In the genomic region with DNA sequence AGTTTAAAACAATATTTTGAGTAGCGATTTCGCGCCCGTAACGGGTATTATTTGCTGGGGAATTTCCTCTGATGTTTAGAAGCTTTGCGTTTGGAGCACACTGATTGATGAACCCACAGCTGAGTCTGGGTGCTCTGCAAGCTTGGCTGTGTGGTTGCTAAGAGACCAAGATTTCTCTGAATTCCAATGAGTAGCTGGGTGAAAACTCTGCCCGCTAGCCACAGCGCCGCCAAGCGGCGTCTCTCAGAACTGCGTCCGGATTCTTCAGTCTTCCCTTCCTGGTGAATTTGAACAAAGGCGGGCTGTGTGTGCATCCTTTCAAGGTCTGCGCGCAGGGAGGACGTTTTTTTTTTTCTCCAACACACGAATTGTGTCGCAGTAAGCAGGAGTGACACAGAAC, we compare ENCODE assay signal across 8 mouse cellular contexts. TPM values are rescaled to one million over a fixed set of nuclear protein-coding genes. Genes with fewer than 3 reads are reported as not detected.
DNase-seq lines count a peak whose midpoint lies in the region; ATAC-seq and TF ChIP-seq lines count a peak whose summit lies in the region.

No protein-coding gene starts in this region.

- TF ChIP-seq EP300 in heart, postnatal 0 days (IDR thresholded peaks at IDR 0.05; ENCODE audit: low read depth): no peak
- TF ChIP-seq EP300 in liver, embryonic 14.5 days (IDR thresholded peaks at IDR 0.05; ENCODE audit: low read depth): no peak

- peak overlapping the region; percentile 62 for H3K4me2 ChIP-seq in forebrain, embryonic 13.5 days
- peak overlapping the region; percentile 49 for H3K4me2 ChIP-seq in heart, postnatal 0 days (ENCODE audit: low read depth, low read length)
- peak overlapping the region; percentile 31 for H3K4me2 ChIP-seq in liver, embryonic 14.5 days (ENCODE audit: low read depth)
- H3K4me2 ChIP-seq in neural tube, embryonic 11.5 days (ENCODE audit: low read depth): peak overlapping the region; percentile 33
- peak overlapping the region; percentile 50 for H3K4me2 ChIP-seq in stomach, embryonic 16.5 days (ENCODE audit: low read depth, low read length)

- under 1% methylated on average over 19 of the region's 19 CpGs for whole genome bisulfite sequencing in forebrain, embryonic 13.5 days
- 4% methylated on average over 19 of the region's 19 CpGs for WGBS in heart, postnatal 0 days
- 6% methylated on average over 19 of the region's 19 CpGs for whole genome bisulfite sequencing in liver, embryonic 14.5 days (ENCODE audit: insufficient replicate concordance)
- WGBS in neural tube, embryonic 11.5 days: 1% methylated on average over 19 of the region's 19 CpGs
- WGBS in stomach, embryonic 16.5 days: under 1% methylated on average over 19 of the region's 19 CpGs

- peak; percentile 94 for ATAC-seq in forebrain, embryonic 13.5 days
- peak; percentile 71 for ATAC-seq in heart, postnatal 0 days (ENCODE audit: insufficient read depth, low read depth)
- peak; percentile 44; the same call in 1 of the 2 replicates for ATAC-seq in liver, embryonic 14.5 days (ENCODE audit: insufficient read depth)
- ATAC-seq in neural tube, embryonic 11.5 days (ENCODE audit: insufficient read depth, low FRiP score, low TSS enrichment): peak; percentile 84
- ATAC-seq in stomach, embryonic 16.5 days (ENCODE audit: insufficient read depth, low FRiP score): peak; percentile 76; the same call in 1 of the 2 replicates

- peak; percentile 69 for DNase-seq in c-Kit-positive CD71-positive TER-119-positive erythroid progenitor cells, embryonic 14.5 days (ENCODE audit: low spot score)
- DNase-seq in heart, postnatal 0 days (ENCODE audit: low spot score): peak; percentile 85
- DNase-seq in kidney, postnatal 36 days: peak; percentile 93 to 99
- peak; percentile 39 to 61 (median 51) for DNase-seq in liver, embryonic 14.5 days (ENCODE audit: low read depth in 3 of 3, low spot score in 3 of 3)
- DNase-seq in neural tube, embryonic 11.5 days (ENCODE audit: low spot score): peak; percentile 99

- peak overlapping the region; percentile 60 for H3K9ac ChIP-seq in forebrain, embryonic 13.5 days
- H3K9ac ChIP-seq in heart, postnatal 0 days (replicated peaks; ENCODE audit: low read depth, low read length): no peak overlapping the region
- H3K9ac ChIP-seq in liver, embryonic 14.5 days (replicated peaks): no peak overlapping the region
- no peak overlapping the region for H3K9ac ChIP-seq in neural tube, embryonic 11.5 days (ENCODE audit: low read length)
- H3K9ac ChIP-seq in stomach, embryonic 16.5 days (ENCODE audit: low read length): no peak overlapping the region

- H3K4me3 ChIP-seq in E14TG2a.4 (replicated peaks; ENCODE audit: low read length): peak overlapping the region; percentile 43
- H3K4me3 ChIP-seq in forebrain, embryonic 13.5 days: peak overlapping the region; percentile 33
- peak overlapping the region; percentile 26 for H3K4me3 ChIP-seq in heart, postnatal 0 days (ENCODE audit: low read depth, low read length)
- no peak overlapping the region for H3K4me3 ChIP-seq in liver, embryonic 14.5 days (ENCODE audit: insufficient read depth in 1 of 2, low read depth in 2 of 2, low read length in 2 of 2)
- H3K4me3 ChIP-seq in neural tube, embryonic 11.5 days (ENCODE audit: low read depth, low read length): peak overlapping the region; percentile 12; the same call in 1 of the 2 replicates
- H3K4me3 ChIP-seq in stomach, embryonic 16.5 days (replicated peaks; ENCODE audit: low read length): peak overlapping the region; percentile 24

- TF ChIP-seq CTCF in E14TG2a.4 (conservative IDR thresholded peaks at IDR 0.05; ENCODE audit: low read length): peak; percentile 100
- peak; percentile 88 for TF ChIP-seq CTCF in heart, postnatal 0 days (IDR thresholded peaks at IDR 0.05; ENCODE audit: low read depth)
- peak; percentile 95 for TF ChIP-seq CTCF in liver, embryonic 14.5 days (IDR thresholded peaks at IDR 0.05; ENCODE audit: low read depth)

- H3K9me3 ChIP-seq in E14TG2a.4 (ENCODE audit: low read length): no peaks in the 10 kb centered on the region
- no peaks in the 10 kb centered on the region for H3K9me3 ChIP-seq in forebrain, embryonic 13.5 days (replicated peaks)
- no peaks in the 10 kb centered on the region for H3K9me3 ChIP-seq in heart, postnatal 0 days (replicated peaks; ENCODE audit: control insufficient read depth, low read length)
- no peaks in the 10 kb centered on the region for H3K9me3 ChIP-seq in liver, embryonic 14.5 days (ENCODE audit: control insufficient read depth, low read length)
- H3K9me3 ChIP-seq in neural tube, embryonic 11.5 days (ENCODE audit: control insufficient read depth, low read length): no peaks in the 10 kb centered on the region
- no peaks in the 10 kb centered on the region for H3K9me3 ChIP-seq in stomach, embryonic 16.5 days (replicated peaks; ENCODE audit: control insufficient read depth, low read length)

- H3K4me1 ChIP-seq in E14TG2a.4 (replicated peaks; ENCODE audit: low read depth, low read length): peaks cover 48% of the 10 kb centered on the region
- peaks cover 16% of the 10 kb centered on the region for H3K4me1 ChIP-seq in forebrain, embryonic 13.5 days
- no peaks in the 10 kb centered on the region for H3K4me1 ChIP-seq in heart, postnatal 0 days (ENCODE audit: control insufficient read depth, insufficient read depth)
- H3K4me1 ChIP-seq in liver, embryonic 14.5 days (replicated peaks; ENCODE audit: control insufficient read depth in 2 of 2, insufficient read depth in 2 of 2, low read length in 1 of 2): peaks cover 0 to 3% of the 10 kb centered on the region in 2 experiments; a peak in 2 of 4 replicates
- H3K4me1 ChIP-seq in neural tube, embryonic 11.5 days (ENCODE audit: control insufficient read depth, insufficient read depth, low read length): no peaks in the 10 kb centered on the region
- H3K4me1 ChIP-seq in stomach, embryonic 16.5 days (ENCODE audit: control insufficient read depth, insufficient read depth, low read length): peaks cover 17% of the 10 kb centered on the region; the same call in 1 of the 2 replicates

- no peaks in the 10 kb centered on the region for H3K27me3 ChIP-seq in E14TG2a.4 (ENCODE audit: insufficient read depth, low read length)
- H3K27me3 ChIP-seq in forebrain, embryonic 13.5 days: no peaks in the 10 kb centered on the region
- no peaks in the 10 kb centered on the region for H3K27me3 ChIP-seq in heart, postnatal 0 days (ENCODE audit: control insufficient read depth, insufficient read depth, low read length)
- H3K27me3 ChIP-seq in liver, embryonic 14.5 days (ENCODE audit: control insufficient read depth, insufficient read depth, low read length): no peaks in the 10 kb centered on the region
- H3K27me3 ChIP-seq in neural tube, embryonic 11.5 days (ENCODE audit: control insufficient read depth, insufficient read depth, low read length): no peaks in the 10 kb centered on the region
- H3K27me3 ChIP-seq in stomach, embryonic 16.5 days (ENCODE audit: control insufficient read depth, insufficient read depth, low read length): no peaks in the 10 kb centered on the region

- peak overlapping the region; percentile 72 for H3K27ac ChIP-seq in forebrain, embryonic 13.5 days
- H3K27ac ChIP-seq in heart, postnatal 0 days (ENCODE audit: low read depth): no peak overlapping the region
- no peak overlapping the region for H3K27ac ChIP-seq in liver, embryonic 14.5 days
- 0 out of 2 replicates have a peak overlapping the region, but pooled peaks have one; percentile 24 for H3K27ac ChIP-seq in neural tube, embryonic 11.5 days (ENCODE audit: low read depth, low read length)
- peak overlapping the region; percentile 20; the same call in 1 of the 2 replicates for H3K27ac ChIP-seq in stomach, embryonic 16.5 days (ENCODE audit: low read length)

- H3K36me3 ChIP-seq in E14TG2a.4 (ENCODE audit: insufficient read depth, low read length): peaks cover 7% of the 10 kb centered on the region; the same call in 1 of the 2 replicates
- H3K36me3 ChIP-seq in forebrain, embryonic 13.5 days (ENCODE audit: poor library complexity, severe bottlenecking): peaks cover 21% of the 10 kb centered on the region
- H3K36me3 ChIP-seq in heart, postnatal 0 days (replicated peaks; ENCODE audit: control insufficient read depth, insufficient read depth, low read length): no peaks in the 10 kb centered on the region
- no peaks in the 10 kb centered on the region for H3K36me3 ChIP-seq in liver, embryonic 14.5 days (replicated peaks; ENCODE audit: control insufficient read depth, insufficient read depth, low read depth)
- H3K36me3 ChIP-seq in neural tube, embryonic 11.5 days (ENCODE audit: control insufficient read depth, insufficient read depth, low read length): no peaks in the 10 kb centered on the region; the same call in 1 of the 2 replicates
- H3K36me3 ChIP-seq in stomach, embryonic 16.5 days (ENCODE audit: control insufficient read depth, insufficient read depth, low read length): no peaks in the 10 kb centered on the region

RNA-seq across cellular contexts. Expression of a gene that starts 33.2 kb away (rescaled TPM):
- polyA plus RNA-seq in forebrain, embryonic 13.5 days (2015; fragmentation: Nextera tagmentation; extraction: Ambion mirVana): 2.5 and 2.6 TPM in 2 replicates
- total RNA-seq in heart, postnatal 0 days (2014; rRNA removed; ENCODE audit: low replicate concordance): 0.85 and 14.5 TPM in 2 replicates
- 2.0 and 2.4 TPM in 2 replicates for polyA plus RNA-seq in heart, postnatal 0 days (2015; fragmentation: Nextera tagmentation; extraction: Ambion mirVana)
- 2.3 and 2.9 TPM in 2 replicates for polyA plus RNA-seq in liver, embryonic 14.5 days (2012; rRNA removed)
- 1.1 and 1.6 TPM in 2 replicates for polyA plus RNA-seq in liver, embryonic 14.5 days (2014; fragmentation: Nextera tagmentation; extraction: Ambion mirVana)
- 1.1 and 1.5 TPM in 2 replicates for polyA plus RNA-seq in neural tube, embryonic 11.5 days (2014; fragmentation: Nextera tagmentation; extraction: Ambion mirVana)
- polyA plus RNA-seq in stomach, embryonic 16.5 days (2015; fragmentation: Nextera tagmentation; extraction: Ambion mirVana): 3.3 and 3.9 TPM in 2 replicates

RNA-seq across cellular contexts. Expression of a gene that starts 35.2 kb away (rescaled TPM):
- polyA plus RNA-seq in forebrain, embryonic 13.5 days (2015; fragmentation: Nextera tagmentation; extraction: Ambion mirVana): 45.5 and 46.4 TPM in 2 replicates
- 4.0 and 13.4 TPM in 2 replicates for total RNA-seq in heart, postnatal 0 days (2014; rRNA removed; ENCODE audit: low replicate concordance)
- 7.6 and 9.4 TPM in 2 replicates for polyA plus RNA-seq in heart, postnatal 0 days (2015; fragmentation: Nextera tagmentation; extraction: Ambion mirVana)
- polyA plus RNA-seq in liver, embryonic 14.5 days (2012; rRNA removed): 4.4 and 4.7 TPM in 2 replicates
- polyA plus RNA-seq in liver, embryonic 14.5 days (2014; fragmentation: Nextera tagmentation; extraction: Ambion mirVana): 4.4 and 4.9 TPM in 2 replicates
- 27.4 and 31.0 TPM in 2 replicates for polyA plus RNA-seq in neural tube, embryonic 11.5 days (2014; fragmentation: Nextera tagmentation; extraction: Ambion mirVana)
- 9.7 and 10.5 TPM in 2 replicates for polyA plus RNA-seq in stomach, embryonic 16.5 days (2015; fragmentation: Nextera tagmentation; extraction: Ambion mirVana)

RNA-seq across cellular contexts. Expression of a gene that starts 57.1 kb away (rescaled TPM):
- polyA plus RNA-seq in forebrain, embryonic 13.5 days (2015; fragmentation: Nextera tagmentation; extraction: Ambion mirVana): 48.8 and 58.5 TPM in 2 replicates
- 42.9 and 65.1 TPM in 2 replicates for total RNA-seq in heart, postnatal 0 days (2014; rRNA removed; ENCODE audit: low replicate concordance)
- polyA plus RNA-seq in heart, postnatal 0 days (2015; fragmentation: Nextera tagmentation; extraction: Ambion mirVana): 23.7 and 27.0 TPM in 2 replicates
- polyA plus RNA-seq in liver, embryonic 14.5 days (2012; rRNA removed): 8.4 and 12.2 TPM in 2 replicates
- polyA plus RNA-seq in liver, embryonic 14.5 days (2014; fragmentation: Nextera tagmentation; extraction: Ambion mirVana): 11.7 and 12.6 TPM in 2 replicates
- 17.8 and 20.7 TPM in 2 replicates for polyA plus RNA-seq in neural tube, embryonic 11.5 days (2014; fragmentation: Nextera tagmentation; extraction: Ambion mirVana)
- polyA plus RNA-seq in stomach, embryonic 16.5 days (2015; fragmentation: Nextera tagmentation; extraction: Ambion mirVana): 15.5 and 17.7 TPM in 2 replicates

Comparison
In these comparisons a context has a peak if more than half of its experiments do, and no peak if none do; other contexts are left out.
1. H3K4me3 ChIP-seq: peak in E14TG2a.4 (single experiment), forebrain, embryonic 13.5 days (single experiment), heart, postnatal 0 days (single experiment), neural tube, embryonic 11.5 days (single experiment) and stomach, embryonic 16.5 days (single experiment); none in liver, embryonic 14.5 days (0 of 2).
2. ATAC-seq: peak in every context shown above with its lines; median percentile 94 in forebrain, embryonic 13.5 days; 84 in neural tube, embryonic 11.5 days; 76 in stomach, embryonic 16.5 days; 71 in heart, postnatal 0 days; 44 in liver, embryonic 14.5 days.
3. H3K27ac ChIP-seq: peak in forebrain, embryonic 13.5 days (single experiment), neural tube, embryonic 11.5 days (single experiment) and stomach, embryonic 16.5 days (single experiment); none in heart, postnatal 0 days (single experiment) and liver, embryonic 14.5 days (single experiment).
4. Peak in every context shown above with its lines, with median percentiles within 50 percentile points of each other: CTCF ChIP-seq, DNase-seq and H3K4me2 ChIP-seq.